Mouse (Mus musculus) cerebellum, postnatal 10 days (tissue): Measurements from ENCODE around the gene Prss30.

Experiments
- DNase-seq, 2 experiments: peaks; one replicate each; pipeline ENCODE4 v3.0.0; 2021; ENCODE audit warnings: mixed read lengths in 2 of 2

Prss30 gene

DNA sequence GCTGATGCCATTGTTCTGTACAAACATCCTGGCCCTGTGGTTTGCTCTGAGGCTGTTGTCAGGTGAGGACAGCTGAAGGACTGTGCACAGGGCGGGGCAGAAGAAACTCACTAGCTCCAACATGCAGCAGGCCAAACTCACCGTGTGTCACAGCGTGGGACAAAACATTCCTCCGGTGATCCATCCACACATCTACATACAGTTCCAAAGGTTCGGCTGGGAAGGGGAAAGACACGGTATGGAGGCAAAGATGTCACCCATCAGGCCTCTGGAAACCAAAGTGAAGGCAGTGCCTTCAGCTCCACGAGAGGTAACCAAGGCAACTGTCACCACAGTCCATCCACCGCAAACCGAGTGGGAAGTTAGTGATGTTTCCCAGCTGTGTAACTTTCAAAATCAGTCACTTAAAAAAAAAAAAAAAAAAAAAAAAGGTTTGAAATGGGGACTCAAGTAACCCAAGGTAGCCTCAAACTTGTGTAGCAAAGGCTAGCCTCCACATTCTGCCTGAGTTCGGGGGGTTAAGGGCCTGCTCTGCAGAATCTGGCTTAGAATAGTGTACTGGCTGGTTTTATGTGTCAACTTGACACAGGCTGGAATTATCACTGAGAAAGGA is at the start of gene Prss30:
Gene Prss30 (minus strand): TSS at position 270 of the 613 bp plus-strand sequence.
- DNase-seq, result no peak

DNA sequence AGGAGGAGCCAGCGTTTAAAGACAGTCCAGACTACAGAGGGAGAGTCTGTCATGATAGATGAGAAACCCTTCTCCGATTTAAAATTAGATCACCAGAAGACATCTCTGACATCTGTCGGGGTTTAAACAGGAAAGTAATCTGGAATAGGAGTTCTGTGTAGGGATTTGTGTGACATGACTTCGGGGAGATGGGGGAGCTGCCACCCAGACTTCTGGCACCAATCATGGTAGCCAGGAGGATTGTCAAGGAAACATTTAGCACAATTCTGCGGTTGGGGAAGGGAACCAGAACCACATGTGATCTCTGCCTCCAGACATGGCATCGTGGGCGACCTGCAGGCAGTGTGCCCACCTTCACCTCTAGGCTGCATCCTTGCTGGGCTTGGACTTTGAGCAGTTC is 49.1 kb upstream of the Prss30 start:
- no peak for DNase-seq

GRCm38 (mm10) chr17:24021375-24022199 is 41.2 kb upstream of the Prss30 start:
- no peak for DNase-seq

GRCm38 (mm10) chr17:24020696-24021095 is 40.3 kb upstream of the Prss30 start:
- no peak for DNase-seq

GRCm38 (mm10) chr17:24015727-24016126 is 35.4 kb upstream of the Prss30 start:
- DNase-seq, result peak; percentile 41 to 43

GRCm38 (mm10) chr17:24014433-24014965 is 34.1 kb upstream of the Prss30 start:
- DNase-seq, result no peak

DNA sequence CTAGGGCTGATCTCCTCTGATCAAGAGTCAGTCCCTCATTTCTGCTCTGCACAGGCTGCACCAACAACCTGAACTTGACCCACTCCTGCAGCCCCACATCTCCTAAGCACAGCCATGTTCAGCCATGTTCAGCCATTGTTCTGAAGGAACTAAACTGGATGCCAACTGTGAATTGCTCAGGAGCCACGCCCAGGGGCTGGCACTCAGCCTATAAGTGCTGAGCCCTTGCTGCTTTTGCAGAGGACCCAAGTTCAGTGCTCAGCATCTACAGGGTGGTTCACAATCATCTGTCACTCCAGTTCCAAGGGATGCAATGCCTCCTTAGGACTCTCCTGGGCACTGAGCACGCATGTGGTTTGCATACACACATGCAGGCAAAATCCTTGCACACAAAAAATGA is 32.6 kb upstream of the Prss30 start:
- DNase-seq, result no peak

- peak in 1 of 2 experiments; percentile 20 for DNase-seq
Measured at GRCm38 (mm10) chr17:24009617-24010016, 29.3 kb upstream of the Prss30 start.

GRCm38 (mm10) chr17:24008105-24008504 is 27.7 kb upstream of the Prss30 start:
- DNase-seq, result no peak

DNA sequence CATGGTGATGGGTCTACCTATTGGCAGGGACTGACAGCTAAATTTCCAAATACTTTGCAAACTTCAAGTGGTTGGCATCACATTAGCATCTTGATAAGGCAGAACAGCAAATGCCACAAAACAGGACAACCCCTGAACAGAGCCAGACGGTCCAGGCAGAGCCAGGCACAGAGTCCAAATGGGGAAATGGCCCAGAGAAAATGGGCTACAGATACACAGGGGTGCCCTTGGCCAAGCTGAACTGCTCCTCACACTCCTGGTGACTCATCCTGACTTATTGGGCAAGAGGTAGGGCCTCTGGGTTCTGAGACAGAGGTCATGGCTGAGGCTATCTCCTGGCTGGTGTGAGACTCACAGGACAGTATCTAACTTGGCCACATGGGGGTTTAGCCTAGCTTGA is 27.0 kb upstream of the Prss30 start:
- no peak for DNase-seq

DNA sequence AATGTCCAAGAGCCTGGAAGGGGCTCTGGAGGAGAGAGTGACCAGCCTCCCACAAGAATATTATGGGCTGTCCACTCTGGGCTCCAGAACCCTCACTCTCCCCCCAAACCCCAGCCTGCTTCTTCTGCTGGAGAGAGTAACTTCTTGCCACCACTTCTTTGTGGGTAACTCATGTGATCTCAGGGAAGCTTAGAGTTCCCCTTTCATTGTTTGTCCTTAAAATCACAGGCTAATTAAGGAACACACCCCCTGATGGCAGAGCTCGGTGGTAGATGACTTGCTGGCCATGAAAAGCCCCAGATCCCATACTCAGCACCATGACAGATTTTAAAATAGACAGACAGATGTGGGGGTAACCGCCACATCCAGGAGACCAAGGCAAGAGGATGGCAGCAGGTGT is 26.6 kb upstream of the Prss30 start:
- DNase-seq, result no peak

GRCm38 (mm10) chr17:24005049-24005448 is 24.7 kb upstream of the Prss30 start:
- DNase-seq, result no peak

DNA sequence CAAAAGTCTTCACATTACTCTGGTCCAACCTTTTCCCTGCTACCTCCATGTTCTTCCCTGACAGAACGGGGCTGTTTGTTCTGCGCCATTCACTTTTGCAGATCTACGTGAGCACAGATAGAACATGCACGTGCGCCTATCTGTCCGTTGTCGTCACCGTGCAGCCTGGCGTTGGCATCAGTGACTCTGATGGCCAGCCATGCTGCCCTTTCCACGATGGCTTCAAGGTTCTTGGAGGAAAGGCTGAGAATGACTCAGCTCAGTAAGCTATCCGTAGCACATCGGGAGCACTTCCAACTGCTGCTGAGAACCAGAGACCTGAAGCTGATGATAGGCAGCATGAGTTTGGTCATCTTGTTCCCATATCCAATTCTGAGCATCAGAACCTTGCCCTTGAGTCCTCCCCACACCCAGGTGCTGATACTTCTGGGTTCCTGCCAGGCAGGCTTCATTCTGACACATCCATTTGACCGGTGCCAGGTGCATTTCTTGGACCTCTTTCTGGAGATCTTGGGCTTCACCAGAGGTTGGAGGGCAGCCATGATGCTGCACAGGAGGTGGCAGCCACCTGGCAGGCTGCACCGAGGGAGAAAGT is 23.8 kb upstream of the Prss30 start:
- peak; percentile 71 to 72 for DNase-seq

GRCm38 (mm10) chr17:24000404-24000803 is 20.0 kb upstream of the Prss30 start:
- DNase-seq, result peak; percentile 49 to 63

GRCm38 (mm10) chr17:23998383-23998782 is 18.0 kb upstream of the Prss30 start:
- DNase-seq, result no peak

GRCm38 (mm10) chr17:23997901-23998300 is 17.5 kb upstream of the Prss30 start, which contains the start of gene Prss22:
TSS of gene Prss22 (minus strand) at chr17:23998100.
- DNase-seq, result no peak

GRCm38 (mm10) chr17:23995421-23995820 is 15.1 kb upstream of the Prss30 start:
- no peak for DNase-seq

GRCm38 (mm10) chr17:23994667-23995066 is 14.3 kb upstream of the Prss30 start:
- DNase-seq, result no peak

GRCm38 (mm10) chr17:23993559-23994428 is 13.4 kb upstream of the Prss30 start:
- peak; percentile 98 to 99 for DNase-seq

GRCm38 (mm10) chr17:23992789-23993553 is 12.6 kb upstream of the Prss30 start:
- no peak for DNase-seq

DNA sequence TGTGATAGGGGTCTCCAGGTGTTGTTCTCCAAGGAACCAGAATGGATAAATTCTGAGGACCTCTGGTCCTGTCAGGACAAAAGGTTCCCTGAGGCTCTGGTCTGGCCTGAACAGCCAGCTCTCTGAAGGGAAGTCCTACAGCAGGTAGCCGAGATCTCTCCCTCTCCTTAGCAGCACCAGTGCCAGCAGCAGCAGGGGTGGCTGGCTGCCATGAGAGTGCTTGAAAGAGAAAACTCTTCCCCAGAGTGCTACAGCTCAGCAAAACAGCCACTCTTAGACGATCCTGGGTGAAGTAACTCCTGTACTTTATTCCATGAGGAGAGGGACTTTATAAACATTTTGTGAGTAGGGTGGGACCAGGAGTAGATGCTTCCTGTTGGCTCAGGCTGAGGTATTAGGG is 9.4 kb upstream of the Prss30 start:
- peak in 1 of 2 experiments; percentile 37 for DNase-seq

DNA sequence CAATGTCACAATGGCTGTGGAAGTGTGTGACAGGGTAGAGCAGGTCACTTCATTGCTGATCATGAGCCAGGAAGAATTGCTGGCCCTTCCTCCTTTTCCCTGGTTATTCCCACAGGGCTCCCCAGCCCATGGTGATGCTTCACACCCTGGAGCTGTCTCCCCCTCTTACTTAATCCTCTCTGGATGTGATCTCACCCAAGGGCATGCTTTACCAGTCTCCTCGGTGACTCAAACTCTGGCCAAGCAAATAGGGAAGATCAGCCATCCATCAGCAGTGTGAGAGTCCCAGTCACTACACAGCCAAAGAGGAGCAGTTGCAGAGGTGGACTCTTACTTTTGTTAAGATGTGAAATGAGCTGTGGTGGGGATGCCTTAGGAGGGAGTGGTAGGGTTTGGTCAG is 4.6 kb upstream of the Prss30 start:
- no peak for DNase-seq
